Mouse (Mus musculus) CH12.LX (cell line): Measurements from ENCODE around the gene R3hdm2.

Experiments
- BHLHE40 ChIP-seq: IDR thresholded peaks from 2 replicates; pipeline ENCODE4 v1.6.1; 2011; ENCODE audit warnings: mild to moderate bottlenecking, low read depth, low read length, improper control_type of control experiment
- CTCF ChIP-seq, 2 experiments: IDR thresholded peaks in 1 of 2; conservative IDR thresholded peaks in 1 of 2; 2 replicates each; pipeline ENCODE4 v1.5.1; 2011 to 2012; ENCODE audit warnings: low read depth in 2 of 2, low read length in 2 of 2, improper control_type of control experiment in 1 of 2, inconsistent platforms in 1 of 2, mild to moderate bottlenecking in 1 of 2, moderate library complexity in 1 of 2
- E2F4 ChIP-seq: IDR thresholded peaks from 2 replicates; pipeline ENCODE4 v1.6.1; 2011; ENCODE audit warnings: low read depth, low read length, improper control_type of control experiment; ENCODE audit not compliant: insufficient replicate concordance
- ETS1 ChIP-seq: conservative IDR thresholded peaks from 2 replicates; pipeline ENCODE4 v1.6.1; 2012; ENCODE audit warnings: low read depth, mild to moderate bottlenecking, inconsistent platforms, low read length, improper control_type of control experiment, moderate library complexity
- MAZ ChIP-seq: IDR thresholded peaks from 2 replicates; pipeline ENCODE4 v1.6.1; 2012; ENCODE audit warnings: low read depth, mild to moderate bottlenecking, inconsistent platforms, low read length, improper control_type of control experiment, moderate library complexity
- NRF1 ChIP-seq: IDR thresholded peaks from 2 replicates; pipeline ENCODE4 v1.6.1; 2014; ENCODE audit warnings: low read depth, mild to moderate bottlenecking, inconsistent platforms, low read length, improper control_type of control experiment, moderate library complexity
- POLR2AphosphoS2 ChIP-seq: IDR thresholded peaks from 2 replicates; pipeline ENCODE4 v1.6.1; 2011; ENCODE audit warnings: low read depth, low read length, improper control_type of control experiment
- RAD21 ChIP-seq: IDR thresholded peaks from 2 replicates; pipeline ENCODE4 v1.6.1; 2011; ENCODE audit warnings: low read depth, mild to moderate bottlenecking, low read length, improper control_type of control experiment, moderate library complexity
- SIN3A ChIP-seq: IDR thresholded peaks from 2 replicates; pipeline ENCODE4 v1.6.1; 2012; ENCODE audit warnings: low read length, improper control_type of control experiment, inconsistent platforms
- TBP ChIP-seq: conservative IDR thresholded peaks from 2 replicates; pipeline ENCODE4 v1.6.1; 2011; ENCODE audit warnings: low read depth, low read length, improper control_type of control experiment
- USF1 ChIP-seq: IDR thresholded peaks from 2 replicates; pipeline ENCODE4 v1.6.1; 2014; ENCODE audit warnings: low read depth, mild to moderate bottlenecking, inconsistent platforms, low read length, improper control_type of control experiment
- ZC3H11A ChIP-seq: IDR thresholded peaks from 2 replicates; pipeline ENCODE4 v1.6.1; 2012; ENCODE audit warnings: low read depth, mild to moderate bottlenecking, inconsistent platforms, low read length, improper control_type of control experiment
- ZKSCAN1 ChIP-seq: IDR thresholded peaks from 2 replicates; pipeline ENCODE4 v1.6.1; 2012; ENCODE audit warnings: low read depth, inconsistent platforms, low read length, improper control_type of control experiment, borderline replicate concordance

DNA sequence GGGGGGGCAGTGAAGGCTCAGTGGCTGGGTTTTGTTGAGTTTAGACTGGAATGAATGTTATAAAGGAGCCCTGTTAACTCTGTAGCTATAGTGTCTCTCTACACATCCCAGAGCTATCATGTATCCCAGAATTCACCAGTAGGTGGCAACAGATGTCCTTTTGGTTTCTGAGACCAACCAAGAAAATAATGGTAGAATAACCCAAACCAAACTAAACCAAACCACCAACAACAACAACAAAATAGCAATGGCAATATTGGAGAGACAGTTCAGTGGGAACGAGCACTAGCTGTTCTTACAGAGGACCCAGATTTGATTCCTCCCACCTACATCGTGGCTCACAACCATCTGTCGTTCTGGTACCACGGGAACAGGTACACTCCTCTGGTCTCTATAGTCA lies 99.0 kb downstream of the R3hdm2 start:
- TF ChIP-seq E2F4 (no peak), POLR2AphosphoS2 (no peak), CTCF (conservative IDR thresholded peaks at IDR 0.05 in 1 of 2, IDR thresholded peaks at IDR 0.05 in 1 of 2; ENCODE audit: low read depth in 2 of 2, low read length in 2 of 2) (peak; percentile 18 to 69; a peak in 3 of 4 replicates), BHLHE40 (no peak), MAZ (no peak), ZC3H11A (no peak), NRF1 (no peak), RAD21 (peak; percentile 56), SIN3A (no peak), USF1 (no peak), ZKSCAN1 (no peak), TBP (no peak), ETS1 (no peak)
